8 mouse cellular contexts compared by ENCODE assay signal in the genomic region with DNA sequence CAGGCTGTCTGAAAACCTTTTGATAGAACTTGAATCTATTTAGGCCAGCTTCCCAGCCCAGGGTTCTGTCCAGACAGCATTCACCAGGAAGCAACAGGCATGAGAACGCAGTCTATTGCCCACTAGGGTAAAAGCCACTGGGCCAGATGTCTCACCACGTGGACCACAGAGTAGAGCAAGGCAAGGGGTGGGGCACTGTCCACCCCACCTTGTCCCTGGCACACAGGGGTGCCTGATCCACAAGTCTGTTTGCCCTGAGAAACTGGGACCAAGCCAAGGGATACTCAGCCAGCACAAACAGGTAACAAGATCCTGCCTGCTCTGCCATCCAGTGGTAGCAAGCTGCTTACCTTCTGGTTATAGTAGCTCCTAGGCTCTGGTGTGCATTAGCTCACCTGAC.
A peak's percentile ranks its signal among the peaks of the same experiment; 100 is the strongest.
DNase-seq lines count a peak whose midpoint lies in the region; ATAC-seq lines count a peak whose summit lies in the region.

No protein-coding gene starts in this region.

- intact Hi-C loops in heart, postnatal 14 days (cut with DNase I): loop anchor here (2.0 kb wide), 1 partner anchor 135 kb away; no protein-coding TSS in a partner anchor

- DNase-seq in adrenal gland, postnatal 14 days: peak; percentile 72
- no peak for DNase-seq in adrenal gland, adult 18-20 months (ENCODE audit: low spot score in 2 of 2)
- DNase-seq in adipocyte (ENCODE audit: low spot score): peak; percentile 72
- peak; percentile 65 to 79 for DNase-seq in heart, postnatal 14 days
- DNase-seq in cerebellum, postnatal 36 days: no peak
- DNase-seq in retina, embryonic 14.5 days (ENCODE audit: low spot score): no peak
- DNase-seq in spleen, adult 18-20 months: no peak

- no peaks in the 10 kb centered on the region for H3K36me3 ChIP-seq in lung, embryonic 16.5 days (ENCODE audit: control insufficient read depth, insufficient read depth, low read length)

- peak; percentile 65 for ATAC-seq in lung, embryonic 16.5 days (ENCODE audit: low read depth)

- no peaks in the 10 kb centered on the region for H3K27me3 ChIP-seq in lung, embryonic 16.5 days (ENCODE audit: control insufficient read depth, insufficient read depth, low read depth, low read length)

- H3K9ac ChIP-seq in lung, embryonic 16.5 days (ENCODE audit: low read length): no peak overlapping the region

- H3K4me3 ChIP-seq in lung, embryonic 16.5 days (ENCODE audit: low read length): no peak overlapping the region

- 50% methylated on average over 2 of the region's 2 CpGs for WGBS in lung, embryonic 16.5 days

- H3K4me1 ChIP-seq in lung, embryonic 16.5 days (replicated peaks; ENCODE audit: control insufficient read depth, insufficient read depth, low read length): no peaks in the 10 kb centered on the region

- H3K27ac ChIP-seq in lung, embryonic 16.5 days (ENCODE audit: low read length): no peak overlapping the region

- peaks cover 6% of the 10 kb centered on the region; the same call in 1 of the 2 replicates for H3K9me3 ChIP-seq in lung, embryonic 16.5 days (ENCODE audit: control insufficient read depth, low read length)

- no peak overlapping the region for H3K4me2 ChIP-seq in lung, embryonic 16.5 days (ENCODE audit: low read depth, low read length)

Comparison
In these comparisons a context has a peak if more than half of its experiments do, and no peak if none do; other contexts are left out.
1. DNase-seq: peak in adrenal gland, postnatal 14 days (single experiment), adipocyte (single experiment) and heart, postnatal 14 days (2 of 2); none in adrenal gland, adult 18-20 months (0 of 2), cerebellum, postnatal 36 days (0 of 2), retina, embryonic 14.5 days (single experiment) and spleen, adult 18-20 months (0 of 2).